Mouse (Mus musculus) ovary, adult 18-20 months (tissue): ENCODE results near the gene Cckar.
"Not testable (repeated sequence)": the region's sequence is repeated elsewhere in the genome, so short reads cannot be mapped to it uniquely, and the experiment has no call there.

Source experiments
- DNase-seq: peaks from one replicate; pipeline ENCODE4 v3.0.0; 2022; ENCODE audit warnings: low spot score, mixed read lengths

The Cckar gene

DNA sequence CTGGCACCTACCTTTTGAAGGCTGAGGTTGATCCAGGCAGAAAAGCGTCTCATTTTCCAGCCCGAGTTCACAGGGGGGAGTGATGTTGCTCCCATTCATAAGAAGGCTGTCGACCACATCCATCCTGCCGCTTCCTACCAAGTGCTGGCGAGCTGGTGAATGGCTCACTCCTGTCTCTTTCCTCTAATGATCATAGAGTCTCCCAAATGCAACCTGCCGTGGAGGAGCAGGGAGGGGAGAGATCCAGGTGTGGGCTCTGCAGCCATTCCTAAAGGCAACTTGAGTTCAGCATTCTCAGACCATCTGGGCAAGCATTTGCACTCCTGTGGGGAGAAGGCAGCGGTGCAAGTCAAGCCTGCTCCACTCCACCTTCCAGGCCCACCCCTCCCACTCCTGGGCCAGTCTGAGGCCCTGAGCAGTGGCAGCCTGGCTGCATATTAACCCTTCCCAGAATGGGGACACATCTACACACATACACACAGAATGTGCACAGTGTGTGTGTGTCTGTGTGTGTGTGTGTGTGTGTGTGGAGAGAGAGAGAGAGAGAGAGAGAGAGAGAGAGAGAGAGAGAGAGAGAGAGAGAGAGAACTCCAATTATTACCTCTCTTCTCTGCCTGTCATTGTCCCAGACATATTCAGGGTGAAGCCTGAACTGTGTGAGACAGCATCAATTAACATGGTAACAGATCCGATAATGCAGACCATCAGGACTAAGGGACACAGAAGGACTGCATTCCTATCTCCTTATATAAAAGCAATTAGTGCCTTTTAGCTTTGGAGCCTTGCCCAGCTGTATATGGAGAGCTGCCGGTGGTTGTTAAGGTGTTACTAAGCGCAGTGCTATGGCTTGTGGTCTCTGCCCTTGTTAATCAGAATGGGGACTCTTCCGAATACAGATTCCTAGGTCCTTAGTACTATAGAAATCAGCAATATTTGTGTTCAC is at the start of gene Cckar:
TSS of gene Cckar (minus strand) at position 471 of the 943 bp plus-strand sequence.
- no peak for DNase-seq

DNA sequence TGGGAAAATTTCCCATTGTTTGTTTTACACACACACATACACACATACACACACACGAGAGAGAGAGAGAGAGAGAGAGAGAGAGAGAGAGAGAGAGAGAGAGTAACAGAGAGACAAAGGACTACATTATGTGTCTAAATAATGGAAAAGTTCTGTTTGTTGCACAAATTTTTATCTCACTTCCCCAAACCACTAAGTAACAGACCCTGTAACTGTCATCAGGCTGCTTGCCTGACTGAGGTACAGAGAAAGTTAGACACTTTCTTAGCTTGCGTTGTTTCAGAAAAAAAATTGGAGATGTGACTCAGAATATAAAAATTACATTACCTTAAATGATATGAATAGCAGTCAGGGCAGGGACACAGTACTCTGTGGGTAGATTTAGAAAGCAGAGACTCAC is 36.6 kb upstream of the Cckar start:
- DNase-seq, result no peak

DNA sequence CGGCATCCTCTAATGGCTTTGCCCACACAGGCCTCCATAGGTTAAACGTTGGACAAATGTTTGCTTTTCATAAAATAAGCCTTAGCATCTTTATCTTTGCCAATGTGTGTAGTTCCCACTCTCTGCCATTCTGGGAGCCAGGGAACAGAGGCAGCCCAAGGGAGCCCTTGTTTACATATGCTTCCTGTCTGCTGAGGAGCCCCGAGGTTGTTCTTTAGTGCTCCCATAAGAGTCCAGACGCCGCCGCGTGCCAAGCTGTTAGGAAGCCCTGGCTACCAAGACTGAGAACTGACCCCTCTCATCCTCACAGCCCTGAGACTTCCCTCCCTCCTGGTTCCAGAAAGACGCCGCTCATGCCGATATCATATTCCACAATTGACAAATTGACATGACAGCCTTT is 25.4 kb upstream of the Cckar start:
- no peak for DNase-seq

DNA sequence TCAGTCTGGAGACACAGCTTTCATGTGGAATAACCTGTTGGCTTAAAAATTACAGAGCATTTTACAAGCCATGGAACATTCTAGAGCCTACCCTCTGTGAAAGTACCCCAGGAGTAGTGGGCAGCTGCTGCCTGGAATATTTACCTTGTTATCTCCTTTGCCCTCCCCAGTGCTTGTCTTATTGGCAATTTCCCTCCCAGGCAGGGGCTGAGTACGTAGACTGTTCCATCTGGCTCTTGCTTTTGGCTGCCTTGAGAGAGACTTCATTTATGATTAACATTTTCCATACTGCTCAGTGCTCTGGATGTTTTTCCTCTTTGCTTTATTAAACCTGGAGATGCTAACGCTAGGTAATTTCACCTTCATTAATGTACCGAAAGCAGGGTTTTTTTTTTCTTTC is 20.1 kb upstream of the Cckar start:
- no peak for DNase-seq

DNA sequence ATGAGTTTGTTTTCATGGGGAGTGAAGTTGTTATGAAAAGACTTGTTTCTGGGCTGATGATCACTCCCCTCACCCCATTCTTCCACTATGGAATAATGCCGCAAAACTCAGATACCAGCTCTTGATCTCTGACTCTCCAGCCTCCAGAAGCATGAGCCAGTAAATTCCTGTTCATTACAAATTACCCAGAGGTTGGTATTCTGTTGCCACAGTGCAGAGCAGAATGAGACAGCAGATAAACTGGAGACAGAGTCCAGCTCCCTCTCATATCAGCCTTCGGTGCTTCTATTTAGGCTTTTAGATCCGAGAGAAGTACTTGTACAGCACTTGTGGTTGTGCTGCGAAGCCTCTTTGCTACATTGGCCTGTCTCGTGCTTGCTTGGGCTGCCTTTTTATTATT is 18.5 kb upstream of the Cckar start:
- DNase-seq, result no peak

DNA sequence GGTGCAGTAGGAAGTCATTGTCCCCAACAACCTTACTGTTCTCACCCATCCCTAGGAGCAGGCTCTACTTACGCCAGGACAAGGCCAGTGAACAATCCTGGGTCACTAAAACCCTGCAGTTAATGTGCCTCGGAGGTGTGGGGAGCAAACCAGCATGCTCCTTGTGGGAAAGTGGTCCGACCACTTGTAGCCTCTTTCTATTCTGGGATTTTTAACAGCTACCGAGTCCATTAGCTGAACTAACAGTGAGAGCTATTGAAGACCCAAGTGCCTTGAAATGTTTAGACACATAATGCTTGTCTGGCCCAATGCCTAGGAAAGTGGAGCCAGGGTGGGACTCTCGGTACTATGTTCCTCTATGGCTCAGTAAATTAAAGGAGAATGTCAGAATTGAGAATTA is 9.0 kb upstream of the Cckar start:
- no peak for DNase-seq

DNA sequence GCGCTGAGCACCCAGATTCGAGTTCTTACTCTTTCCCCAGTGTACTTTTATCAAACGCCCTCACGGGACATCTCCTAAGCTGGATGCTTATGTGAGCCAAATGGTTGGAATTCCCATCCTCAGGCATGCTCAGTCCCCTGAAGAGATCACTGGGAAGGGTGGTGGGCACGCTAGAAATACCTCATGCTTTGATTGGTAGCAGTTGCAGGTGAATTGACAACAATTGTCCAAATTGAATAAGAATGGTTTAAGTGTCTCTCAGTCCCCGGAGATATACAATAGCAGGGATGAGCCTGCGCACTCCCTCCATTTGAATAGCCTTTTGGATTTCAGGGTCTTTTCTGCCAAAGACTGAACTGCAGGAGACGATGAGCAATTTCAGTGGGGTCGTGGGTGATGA is 3.8 kb upstream of the Cckar start:
- no peak for DNase-seq

DNA sequence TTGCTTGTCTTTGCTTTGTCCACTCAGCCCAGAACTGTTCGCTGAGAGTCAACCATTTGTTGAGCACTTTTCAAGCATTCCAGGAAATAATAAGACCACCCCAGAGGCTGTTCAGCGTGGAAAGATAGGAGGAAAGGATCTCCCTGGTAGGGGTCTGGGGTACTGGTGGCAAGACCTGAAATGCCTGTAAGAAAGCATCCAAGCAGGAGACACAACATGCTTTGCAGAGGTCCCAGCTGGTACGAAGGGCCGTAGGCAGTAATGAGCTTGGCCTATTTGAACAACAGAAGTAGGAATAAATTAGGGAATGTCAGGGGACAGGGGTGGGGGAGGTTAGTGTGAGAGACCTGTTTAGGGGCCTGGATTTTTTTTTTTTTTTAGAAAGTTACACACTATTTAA is 686 bp upstream of the Cckar start:
- no peak for DNase-seq

DNA sequence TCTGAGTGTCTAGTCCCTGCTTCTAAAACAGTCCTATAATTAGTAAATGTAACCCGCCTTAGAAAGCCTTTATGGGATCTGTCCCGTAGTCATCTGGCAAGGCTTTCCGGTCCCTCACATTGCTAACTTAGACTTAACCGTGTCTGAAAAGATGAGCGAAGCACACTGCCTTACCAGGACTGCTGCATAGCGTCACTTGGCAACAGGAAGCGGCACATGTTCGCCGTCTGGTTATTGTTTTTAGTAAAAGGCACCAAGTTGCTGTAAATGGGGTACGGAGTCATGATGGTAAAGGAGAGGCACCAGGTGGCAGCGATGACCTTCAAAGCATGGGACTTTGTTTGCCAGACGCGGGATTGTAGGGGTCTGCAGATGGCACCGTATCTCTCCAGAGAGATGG is 4.8 kb downstream of the Cckar start:
- DNase-seq, result no peak

DNA sequence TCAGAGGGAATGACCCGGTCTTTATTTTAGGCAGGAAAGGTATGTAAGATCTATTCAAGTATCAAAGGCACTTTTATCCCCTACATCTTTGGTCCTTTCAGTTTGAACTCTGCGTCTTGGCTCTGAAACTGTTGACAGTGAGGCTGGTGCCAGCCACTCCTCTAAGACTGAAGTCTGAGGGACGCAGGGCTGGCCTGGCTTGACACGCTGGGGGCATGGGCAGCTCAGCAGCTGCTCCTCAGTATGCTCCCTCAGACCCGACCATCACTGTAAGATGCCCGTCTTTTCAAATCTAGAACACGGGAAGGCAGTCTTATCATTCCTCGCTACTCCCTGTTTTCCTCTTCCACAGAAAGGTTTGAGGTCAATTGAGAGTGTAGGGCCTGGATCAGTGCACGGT is 9.7 kb downstream of the Cckar start:
- DNase-seq, result no peak

DNA sequence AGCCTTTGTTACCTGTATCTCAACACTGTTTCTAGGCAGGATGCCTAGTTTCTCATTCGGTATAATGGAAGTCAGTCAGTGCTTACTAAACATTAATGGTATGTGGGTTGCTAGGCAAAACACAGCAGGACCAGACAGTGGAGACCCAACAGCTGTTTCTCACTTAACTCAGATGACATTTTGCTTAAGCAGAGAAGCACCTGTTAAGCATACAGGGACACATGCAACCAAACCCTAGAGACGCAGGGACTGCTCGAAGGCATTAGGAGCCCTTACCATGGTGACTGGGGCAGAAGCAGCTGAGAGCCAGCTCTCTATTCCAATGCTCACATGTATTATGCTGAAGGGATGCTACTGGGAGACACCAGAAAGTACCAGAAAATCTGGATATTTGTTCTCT is 10.8 kb downstream of the Cckar start:
- DNase-seq, result no peak

DNA sequence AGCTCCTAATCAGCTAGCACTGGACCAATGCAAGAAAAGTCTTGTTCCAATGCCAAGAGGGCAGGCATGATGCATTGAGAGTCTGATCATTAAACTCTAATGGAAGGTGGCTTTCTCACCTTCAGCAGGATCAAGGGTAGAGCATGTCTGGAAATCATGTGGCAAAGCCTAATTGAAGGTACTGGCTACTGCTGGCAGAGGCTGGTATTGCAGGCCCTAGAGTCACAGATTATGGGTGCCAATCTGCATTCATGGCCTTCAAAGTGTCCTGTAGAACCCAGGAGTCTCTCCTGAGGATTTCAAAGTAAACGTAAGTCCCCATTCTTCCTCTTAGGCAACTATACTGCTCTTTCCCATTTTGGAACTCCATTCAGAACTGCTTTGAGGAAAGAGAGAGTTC is 14.8 kb downstream of the Cckar start:
- DNase-seq, result no peak

DNA sequence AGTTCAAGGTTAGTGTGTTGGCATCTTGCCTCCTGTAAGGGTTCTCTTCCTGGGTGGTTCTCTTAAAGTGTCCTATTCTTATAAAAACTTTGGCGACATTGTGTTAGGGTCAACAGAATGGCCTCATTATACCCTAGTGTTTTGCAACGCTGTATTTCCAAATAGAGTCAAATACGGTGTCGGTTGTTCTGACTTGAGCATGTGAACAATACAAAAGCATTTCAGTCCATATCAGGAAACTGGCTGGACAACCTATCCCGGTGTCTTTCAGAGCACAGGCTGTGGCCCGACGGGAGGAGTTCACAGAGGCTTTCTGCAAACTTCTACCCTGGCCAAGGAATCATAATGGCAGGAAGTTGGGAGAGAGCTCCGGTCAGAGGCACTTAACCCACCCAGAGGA is 15.4 kb downstream of the Cckar start:
- DNase-seq, result no peak

DNA sequence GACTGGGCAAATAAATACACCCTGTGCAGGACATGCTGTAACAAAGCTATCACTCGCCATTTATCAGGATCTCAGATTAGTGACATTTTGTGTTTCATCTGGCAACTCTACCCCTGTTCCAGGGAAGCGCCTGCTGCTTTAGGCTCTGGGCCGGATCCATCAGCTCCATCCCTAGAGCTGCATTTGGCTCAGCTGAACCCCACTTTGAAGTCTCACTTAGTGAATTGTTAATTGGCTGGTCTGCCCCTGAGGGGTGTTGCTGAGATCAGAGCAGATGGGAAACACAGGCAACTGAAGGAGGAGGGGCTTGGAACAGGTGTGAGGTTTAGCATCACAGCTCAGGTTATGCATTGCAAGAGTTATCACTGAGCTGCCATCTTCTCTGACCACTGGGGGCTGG is 15.9 kb downstream of the Cckar start:
- DNase-seq, result no peak

DNA sequence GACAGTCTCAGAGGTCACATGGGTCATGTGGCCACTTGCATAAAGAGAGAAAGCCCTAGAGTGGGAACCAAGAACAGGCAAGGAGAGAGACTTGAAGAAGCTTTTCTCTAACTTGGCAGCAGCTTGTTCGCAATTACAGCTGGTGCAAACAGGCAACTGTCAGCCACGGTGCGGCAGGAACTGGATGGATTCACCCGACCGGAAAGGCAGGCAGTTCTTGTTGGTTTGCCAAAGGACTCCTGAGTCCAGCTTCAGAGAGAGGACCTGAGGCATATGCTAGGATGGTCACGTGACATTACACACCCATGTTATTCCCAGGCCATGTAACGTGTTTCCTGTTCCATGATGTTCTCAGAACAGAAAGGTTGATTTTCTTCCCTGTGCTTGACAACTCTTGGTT is 19.2 kb downstream of the Cckar start:
- DNase-seq, result no peak

DNA sequence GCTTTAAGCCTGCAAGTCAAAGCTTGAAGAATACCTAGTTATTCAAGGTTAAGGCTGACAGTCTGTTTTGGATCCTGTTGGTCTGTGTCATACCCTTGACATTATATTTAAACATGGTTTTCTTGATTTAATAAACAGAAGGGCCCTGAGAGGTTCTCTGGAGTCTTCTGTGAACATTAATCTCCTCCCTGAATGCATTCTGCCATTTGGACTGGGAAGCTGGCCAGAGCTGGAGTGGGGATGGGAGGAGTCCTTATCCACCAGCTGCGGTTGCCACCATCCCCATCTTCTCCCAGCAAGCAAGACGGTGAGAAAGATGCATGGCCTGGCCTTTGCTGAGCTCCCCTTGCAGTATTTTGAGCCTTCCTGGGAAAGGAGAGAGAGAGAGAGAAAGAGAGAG is 21.1 kb downstream of the Cckar start:
- DNase-seq, result no peak

DNA sequence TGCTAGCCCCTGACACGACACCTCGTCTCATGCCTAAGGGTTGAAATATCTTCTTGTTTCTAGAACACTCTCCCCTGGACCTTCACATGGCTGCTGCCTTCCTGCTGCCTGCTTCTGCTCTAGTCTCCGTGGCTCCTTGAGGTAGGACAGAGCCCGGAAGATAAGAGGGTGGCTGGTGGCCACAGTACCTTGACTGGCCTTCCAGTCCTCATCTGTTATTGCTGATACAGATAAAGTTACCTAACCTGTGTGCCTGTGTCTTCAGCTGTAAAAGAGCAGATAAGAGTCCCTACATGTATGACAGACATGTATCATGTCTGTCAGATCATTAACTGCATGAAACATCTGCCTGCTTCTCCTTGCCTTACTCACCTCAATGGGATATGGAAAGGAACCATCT is 21.9 kb downstream of the Cckar start:
- DNase-seq, result no peak

DNA sequence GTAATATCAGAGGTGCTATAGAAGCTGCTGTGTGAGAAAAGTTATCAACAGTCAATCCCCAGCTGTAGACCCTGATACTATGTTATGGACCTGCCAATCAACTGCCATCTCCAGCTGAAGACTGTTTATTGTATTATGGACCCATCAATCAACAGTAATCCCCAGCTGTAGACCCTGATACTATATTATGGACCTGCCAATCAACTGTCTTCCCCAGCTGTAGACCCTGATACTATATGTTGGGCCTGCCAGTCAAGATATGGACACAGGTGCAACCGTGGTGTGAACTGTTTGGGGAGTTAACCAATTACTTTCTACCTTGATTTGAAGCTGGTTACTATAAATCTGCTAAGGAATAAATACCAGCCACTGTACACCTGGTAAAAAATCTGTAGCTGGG is 23.1 kb downstream of the Cckar start:
- no peak for DNase-seq

DNA sequence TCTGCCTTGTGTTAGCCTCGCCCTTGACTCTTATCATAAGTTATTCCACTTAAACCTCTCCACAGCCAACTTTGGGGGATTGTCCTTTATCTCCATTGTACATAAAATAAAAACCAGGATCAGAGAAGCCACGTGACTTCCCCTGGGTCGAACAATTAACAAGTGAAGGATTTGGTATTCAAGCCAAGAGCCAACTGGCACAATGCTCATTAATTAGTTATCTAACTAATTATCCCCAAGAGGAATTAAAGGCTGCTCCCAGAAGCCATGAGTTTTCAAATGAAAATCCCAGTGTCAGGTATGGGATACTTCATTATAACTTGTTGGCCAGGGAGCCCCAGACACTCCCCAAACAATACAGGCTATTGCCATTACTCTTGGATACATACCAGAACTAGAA is 23.6 kb downstream of the Cckar start:
- DNase-seq, result no peak

DNA sequence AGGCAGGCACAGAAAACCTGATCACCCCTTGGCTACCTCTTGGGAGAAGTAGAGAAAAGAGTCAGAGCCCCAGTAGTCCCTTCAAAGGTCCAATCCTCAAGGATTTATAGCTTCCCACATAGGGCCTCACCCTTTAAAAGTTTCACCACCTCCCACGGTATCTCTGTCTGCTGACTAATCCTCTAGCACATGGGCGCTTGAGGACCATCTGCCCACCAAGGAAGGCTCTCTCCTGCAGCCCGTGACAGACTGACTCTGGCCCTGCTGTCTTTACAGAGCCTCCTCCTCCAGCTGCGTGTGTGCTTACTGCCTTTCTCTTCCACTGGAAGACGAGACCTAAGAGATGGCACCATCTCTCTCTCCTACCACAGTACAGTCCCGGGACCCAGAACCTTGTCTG is 27.9 kb downstream of the Cckar start:
- DNase-seq, result no peak

DNA sequence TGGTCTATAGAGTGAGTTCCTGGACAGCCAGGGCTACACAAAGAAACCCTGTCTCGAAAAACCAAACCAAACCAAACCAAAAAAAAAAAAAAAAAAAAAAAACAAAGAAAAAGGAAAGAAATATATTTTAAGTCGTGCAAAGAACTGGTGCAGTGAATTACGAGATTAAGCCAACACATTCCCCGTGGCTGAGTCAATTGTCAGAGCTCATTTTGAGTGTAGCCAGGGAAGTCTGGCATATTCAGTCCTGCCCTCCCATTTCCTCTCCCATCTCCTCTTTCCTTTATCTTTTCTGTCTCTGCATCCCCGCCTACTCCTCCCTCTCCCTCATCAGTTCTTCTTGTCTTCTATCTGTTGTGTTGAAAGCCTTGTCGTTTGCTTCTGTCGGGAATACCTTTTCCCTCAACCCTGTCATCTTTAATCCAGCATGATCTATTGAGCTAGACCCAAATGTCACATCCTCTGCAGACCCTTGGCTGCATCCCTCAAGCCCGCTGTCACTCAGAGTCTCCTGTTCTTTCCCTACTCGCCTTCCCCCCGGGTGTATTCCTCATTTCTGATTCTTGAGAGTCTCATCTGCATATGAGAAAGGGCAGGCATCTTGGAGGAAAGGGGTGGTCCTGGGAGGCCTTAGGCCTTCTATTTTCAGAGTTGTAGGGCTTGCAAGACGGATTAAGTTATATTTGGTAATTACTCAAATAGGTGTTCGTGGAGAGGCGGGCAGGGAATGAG is 29.3 kb downstream of the Cckar start:
- DNase-seq, result no peak

DNA sequence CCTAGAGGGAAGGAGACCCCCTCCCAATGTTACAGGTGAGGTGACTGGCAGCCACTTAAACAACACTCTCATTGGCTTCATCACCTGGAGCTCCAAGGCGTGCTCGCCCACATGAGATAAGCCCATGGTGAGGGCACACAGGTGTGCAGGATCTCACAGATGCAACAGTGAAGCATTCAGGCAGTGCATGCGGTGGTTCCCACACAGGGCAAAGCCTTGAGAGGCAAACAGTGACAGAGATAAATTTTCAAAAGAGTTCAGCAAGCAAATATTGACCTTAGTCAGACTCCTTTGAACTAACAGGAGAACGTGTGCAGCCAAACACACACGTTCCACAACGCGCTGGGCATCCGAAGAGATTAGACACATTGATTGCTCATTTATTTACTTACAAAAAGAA is 30.8 kb downstream of the Cckar start:
- no peak for DNase-seq

DNA sequence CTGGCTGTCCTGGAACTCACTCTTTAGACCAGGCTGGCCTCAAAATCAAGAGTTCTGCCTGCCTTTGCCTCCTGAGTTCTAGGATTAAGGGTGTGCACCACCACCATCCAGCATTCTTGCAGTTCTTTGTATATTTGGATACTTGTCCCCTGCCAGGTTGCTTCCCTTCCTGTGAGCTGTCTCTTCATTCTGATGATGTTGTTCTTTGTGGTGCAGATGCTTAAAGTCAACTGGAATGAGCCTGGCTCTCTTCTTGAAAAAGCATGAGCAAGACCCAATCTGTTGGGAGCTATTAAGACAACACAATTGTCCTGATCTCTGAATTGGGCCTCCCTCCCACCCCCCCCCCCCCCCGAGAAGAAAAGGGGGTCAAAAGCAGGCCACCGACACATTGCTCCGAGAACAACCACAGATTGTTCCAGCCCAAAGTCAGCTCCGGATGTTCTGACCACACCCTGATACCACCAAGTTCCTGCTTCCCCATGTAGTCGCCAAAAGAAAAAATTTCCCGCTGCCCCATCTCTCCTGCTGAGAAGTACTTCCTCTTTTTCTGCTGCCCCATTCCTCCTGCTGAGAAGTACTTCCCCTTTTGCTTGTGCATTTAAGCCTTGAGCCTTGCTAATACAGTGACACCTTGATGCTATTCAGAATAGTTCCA is 33.9 kb downstream of the Cckar start:
- not testable (repeated sequence) for DNase-seq
